Comparison of ENCODE assay signal across 21 mouse cellular contexts in the genomic region with DNA sequence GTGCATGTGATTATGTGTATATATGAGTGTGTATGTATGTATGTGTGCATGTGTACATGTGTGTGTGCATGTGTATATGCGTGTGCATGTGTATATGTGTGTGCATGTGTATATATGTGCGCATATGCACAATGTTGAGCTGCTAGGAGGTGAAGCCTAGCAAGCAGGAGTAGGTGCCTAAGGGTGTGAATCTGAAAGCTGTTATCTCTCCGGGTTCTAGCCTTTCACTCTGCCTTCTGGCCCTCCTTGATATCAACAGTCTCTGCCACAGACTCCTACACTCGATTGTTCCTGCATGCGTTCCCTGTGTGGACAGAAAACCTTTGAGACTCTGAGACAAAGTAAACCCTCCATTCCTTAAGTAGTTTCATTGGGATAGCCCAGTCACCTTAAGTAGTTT.
DNase-seq lines count a peak whose midpoint lies in the region; ATAC-seq and TF ChIP-seq lines count a peak whose summit lies in the region.
"Had no signal": no experiment of that assay in that cellular context is flagged by ENCODE, and none has a peak within 500 bp of the region (broad histone marks: within the 10 kb centered on the region; RNA-seq: fewer than 3 reads in every experiment).

No protein-coding gene starts in this region.

- H3K4me1 ChIP-seq in MEL (ENCODE audit: control insufficient read depth in 1 of 2, insufficient read depth in 2 of 2, low read length in 2 of 2) = no peaks in the 10 kb centered on the region
- H3K4me1 ChIP-seq in liver, embryonic 12.5 days = peaks cover 40% of the 10 kb centered on the region

- H3K9ac ChIP-seq in MEL (ENCODE audit: control insufficient read depth, low read depth, low read length, poor library complexity, severe bottlenecking) = no peak overlapping the region
- no peak overlapping the region for H3K9ac ChIP-seq in liver, embryonic 12.5 days
- H3K9ac ChIP-seq: hindbrain, embryonic 15.5 days; limb, embryonic 13.5 days; lung, embryonic 14.5 days had no signal

- H3K79me2 ChIP-seq in MEL (ENCODE audit: control insufficient read depth, insufficient read depth, low read length, poor library complexity) (no peaks in the 10 kb centered on the region), macrophage (ENCODE audit: inconsistent target) (peaks cover 62% of the 10 kb centered on the region)

- DNase-seq in heart, adult 11 months = peak; percentile 76
- DNase-seq in heart, adult 8-10 months (ENCODE audit: low spot score) = no peak
- peak; percentile 51 for DNase-seq in MEL (ENCODE audit: low read depth, low spot score)
- no peak for DNase-seq in thymus, postnatal 10 days (ENCODE audit: low spot score in 2 of 2)
- no peak for DNase-seq in urinary bladder, adult 2 months (ENCODE audit: low spot score)
- DNase-seq: adrenal gland, postnatal 25 days; cerebellum, adult 9-11 months; gastrocnemius, postnatal 25 days; kidney, adult 9 months; kidney, postnatal 25 days; lung, embryonic 14.5 days; right cerebral cortex, postnatal 14 days; thymus, adult 18-20 months had no signal

- peak; percentile 54 to 64 for TF ChIP-seq EP300 in MEL (IDR thresholded peaks at IDR 0.05; ENCODE audit: low read depth in 1 of 2, low read length in 2 of 2)

- H3K36me3 ChIP-seq in MEL (ENCODE audit: control insufficient read depth in 1 of 2, insufficient read depth in 2 of 2, low read length in 2 of 2) = no peaks in the 10 kb centered on the region
- H3K36me3 ChIP-seq in liver, embryonic 12.5 days = no peaks in the 10 kb centered on the region
- no peaks in the 10 kb centered on the region for H3K36me3 ChIP-seq in macrophage (ENCODE audit: inconsistent target)
- H3K36me3 ChIP-seq: embryonic facial prominence, embryonic 10.5 days; hindbrain, embryonic 15.5 days; limb, embryonic 13.5 days had no signal

- no peak for TF ChIP-seq CTCF in MEL (IDR thresholded peaks at IDR 0.05 in 2 of 3, conservative IDR thresholded peaks at IDR 0.05 in 1 of 3; ENCODE audit: control insufficient read depth in 1 of 3, insufficient read depth in 1 of 3, low read depth in 2 of 3, low read length in 3 of 3, poor library complexity in 1 of 3, severe bottlenecking in 1 of 3)

- no peaks in the 10 kb centered on the region for H3K27me3 ChIP-seq in MEL (ENCODE audit: control insufficient read depth in 1 of 2, insufficient read depth in 2 of 2, low read length in 2 of 2)
- no peaks in the 10 kb centered on the region for H3K27me3 ChIP-seq in liver, embryonic 12.5 days (replicated peaks)
- H3K27me3 ChIP-seq: hindbrain, embryonic 15.5 days had no signal

- H3K9me3 ChIP-seq in MEL (replicated peaks; ENCODE audit: insufficient read depth, low read length) = no peaks in the 10 kb centered on the region
- H3K9me3 ChIP-seq in liver, embryonic 12.5 days (replicated peaks) = no peaks in the 10 kb centered on the region
- H3K9me3 ChIP-seq: embryonic facial prominence, embryonic 10.5 days; hindbrain, embryonic 15.5 days had no signal

- WGBS in liver, embryonic 12.5 days (ENCODE audit: insufficient replicate concordance) = 38% methylated on average over 5 of the region's 5 CpGs
- 87% methylated on average over 5 of the region's 5 CpGs for WGBS in macrophage (ENCODE audit: missing documents)

- H3K27ac ChIP-seq in MEL (ENCODE audit: control insufficient read depth, low read depth, low read length) (no peak overlapping the region), macrophage (peak overlapping the region; percentile 98)
- H3K27ac ChIP-seq in liver, embryonic 12.5 days = no peak overlapping the region
- H3K27ac ChIP-seq: embryonic facial prominence, embryonic 10.5 days; hindbrain, embryonic 15.5 days; limb, embryonic 13.5 days had no signal

- TF ChIP-seq RAD21 in MEL (IDR thresholded peaks at IDR 0.05; ENCODE audit: low read depth, low read length) = no peak

- TF ChIP-seq POLR2A in MEL (IDR thresholded peaks at IDR 0.05; ENCODE audit: control insufficient read depth in 1 of 2, insufficient read depth in 1 of 2, low read depth in 1 of 2, low read length in 2 of 2, poor library complexity in 1 of 2) = no peak

- peak; percentile 89 for ATAC-seq in liver, embryonic 12.5 days
- no peak for ATAC-seq in granulocyte monocyte progenitor cell, adult 5-6 weeks (replicated peaks; ENCODE audit: poor library complexity, severe bottlenecking)
- ATAC-seq: forebrain, embryonic 16.5 days had no signal

- H3K4me3 ChIP-seq in MEL (ENCODE audit: control insufficient read depth in 1 of 2, insufficient read depth in 1 of 2, low read depth in 2 of 2, low read length in 2 of 2) (no peak overlapping the region), macrophage (ENCODE audit: inconsistent target) (no peak overlapping the region)
- H3K4me3 ChIP-seq in liver, embryonic 12.5 days = no peak overlapping the region
- H3K4me3 ChIP-seq: embryonic facial prominence, embryonic 10.5 days; hindbrain, embryonic 15.5 days; limb, embryonic 13.5 days had no signal

- H3K4me2 ChIP-seq in liver, embryonic 12.5 days = peak overlapping the region; percentile 37
- H3K4me2 ChIP-seq: hindbrain, embryonic 15.5 days; limb, embryonic 13.5 days; lung, embryonic 14.5 days; midbrain, embryonic 11.5 days had no signal

TF ChIP-seq in MEL, 35 proteins besides CTCF, POLR2A, EP300 and RAD21:
- TF ChIP-seq GATA1 (IDR thresholded peaks at IDR 0.05; ENCODE audit: low read depth, low read length) (peak; percentile 56), TBP (IDR thresholded peaks at IDR 0.05; ENCODE audit: low read depth, low read length) (0 out of 2 replicates have a peak, but pooled peaks have one; percentile 16), TAL1 (IDR thresholded peaks at IDR 0.05; ENCODE audit: low read length) (peak; percentile 60), JUND (IDR thresholded peaks at IDR 0.05; ENCODE audit: low read depth, low read length) (no peak), POLR2AphosphoS5 (IDR thresholded peaks at IDR 0.05; ENCODE audit: borderline replicate concordance, low read depth, low read length) (no peak; the same call in 1 of the 2 replicates)

Comparison
In these comparisons a context has a peak if more than half of its experiments do, and no peak if none do; other contexts are left out.
1. DNase-seq: peak in heart, adult 11 months (single experiment) and MEL (single experiment); none in heart, adult 8-10 months (single experiment), thymus, postnatal 10 days (0 of 2) and urinary bladder, adult 2 months (single experiment).